Mouse (Mus musculus) myocyte (in vitro differentiated cells): ENCODE measurements around the gene Fgf14. TPM values are rescaled to one million over a fixed set of nuclear protein-coding genes. Genes with fewer than 3 reads are reported as not detected.

Experiments used
- H3K27me3 ChIP-seq: one replicate; pipeline ENCODE4 v1.6.1; 2011; ENCODE audit not compliant: control insufficient read depth, insufficient read depth, insufficient read length
- H3K36me3 ChIP-seq: one replicate; pipeline ENCODE4 v1.6.1; 2011; ENCODE audit not compliant: control insufficient read depth, insufficient read depth
- H3K4me2 ChIP-seq: one replicate; pipeline ENCODE4 v1.6.1; 2011; ENCODE audit warnings: low read depth, control low read depth
- H3K4me3 ChIP-seq: one replicate; pipeline ENCODE4 v1.5.1; 2011; ENCODE audit warnings: mild to moderate bottlenecking, control low read depth, moderate library complexity
- H3K79me2 ChIP-seq: one replicate; pipeline ENCODE4 v1.6.1; 2011; ENCODE audit not compliant: control insufficient read depth, insufficient read depth
- H3ac ChIP-seq: one replicate; pipeline ENCODE4 v1.6.1; 2011; ENCODE audit not compliant: control insufficient read depth, insufficient read length
- CEBPB ChIP-seq: IDR thresholded peaks from 2 replicates; pipeline ENCODE4 v1.6.1; 2011; ENCODE audit warnings: mild to moderate bottlenecking, moderate library complexity; ENCODE audit not compliant: poor library complexity, insufficient read depth, severe bottlenecking
- E2F4 ChIP-seq: IDR thresholded peaks from one replicate; pipeline ENCODE4 v1.6.1; 2011; ENCODE audit warnings: mild to moderate bottlenecking, control low read depth, moderate library complexity; ENCODE audit not compliant: insufficient read depth
- MAX ChIP-seq: IDR thresholded peaks from one replicate; pipeline ENCODE4 v1.6.1; 2011; ENCODE audit warnings: low read depth, mild to moderate bottlenecking, control low read depth
- MYOD1 ChIP-seq, 3 experiments: IDR thresholded peaks; one replicate each; pipeline ENCODE4 v1.6.1; 2011; ENCODE audit warnings: control low read depth in 2 of 3, low read depth in 2 of 3, mild to moderate bottlenecking in 2 of 3, moderate library complexity in 1 of 3; ENCODE audit not compliant: insufficient read length in 2 of 3, control insufficient read depth in 1 of 3
- MYOG ChIP-seq, 3 experiments: IDR thresholded peaks; one replicate each; pipeline ENCODE4 v1.6.1; 2011; ENCODE audit warnings: control low read depth in 2 of 3, low read depth in 2 of 3, mild to moderate bottlenecking in 2 of 3; ENCODE audit not compliant: insufficient read length in 2 of 3, control insufficient read depth in 1 of 3, insufficient read depth in 1 of 3
- POLR2A ChIP-seq: IDR thresholded peaks from one replicate; pipeline ENCODE4 v1.6.1; 2011; ENCODE audit warnings: low read depth, mild to moderate bottlenecking, control low read depth, moderate library complexity; ENCODE audit not compliant: insufficient read length
- POLR2AphosphoS2 ChIP-seq: IDR thresholded peaks from one replicate; pipeline ENCODE4 v1.6.1; 2011; ENCODE audit warnings: low read depth, control low read depth; ENCODE audit not compliant: insufficient read length
- REST ChIP-seq: IDR thresholded peaks from one replicate; pipeline ENCODE4 v1.6.1; 2011; ENCODE audit warnings: mild to moderate bottlenecking, control low read depth, moderate library complexity; ENCODE audit not compliant: insufficient read depth, insufficient read length
- SRF ChIP-seq: IDR thresholded peaks from one replicate; pipeline ENCODE4 v1.6.1; 2011; ENCODE audit warnings: low read depth; ENCODE audit not compliant: control insufficient read depth, insufficient read length
- TCF12 ChIP-seq: IDR thresholded peaks from one replicate; pipeline ENCODE4 v1.6.1; 2011; ENCODE audit warnings: mild to moderate bottlenecking, control low read depth; ENCODE audit not compliant: poor library complexity, insufficient read depth, severe bottlenecking
- TCF3 ChIP-seq: IDR thresholded peaks from one replicate; pipeline ENCODE4 v1.6.1; 2011; ENCODE audit warnings: low read depth, control low read depth; ENCODE audit not compliant: insufficient read length
- USF1 ChIP-seq: IDR thresholded peaks from one replicate; pipeline ENCODE4 v1.6.1; 2011; ENCODE audit warnings: low read depth, mild to moderate bottlenecking, control low read depth, moderate library complexity
- polyA plus RNA-seq: library from polyadenylated mRNA; unstranded; fragments of >200 nt; fragmentation: generic; extraction: Trizol; gene quantifications from one replicate; pipeline ENCODE4 v1.2.1, GENCODE M21; 2012; ENCODE audit warnings: missing spikeins

The Fgf14 gene
- polyA plus RNA-seq, 1 experiment = not detected

DNA sequence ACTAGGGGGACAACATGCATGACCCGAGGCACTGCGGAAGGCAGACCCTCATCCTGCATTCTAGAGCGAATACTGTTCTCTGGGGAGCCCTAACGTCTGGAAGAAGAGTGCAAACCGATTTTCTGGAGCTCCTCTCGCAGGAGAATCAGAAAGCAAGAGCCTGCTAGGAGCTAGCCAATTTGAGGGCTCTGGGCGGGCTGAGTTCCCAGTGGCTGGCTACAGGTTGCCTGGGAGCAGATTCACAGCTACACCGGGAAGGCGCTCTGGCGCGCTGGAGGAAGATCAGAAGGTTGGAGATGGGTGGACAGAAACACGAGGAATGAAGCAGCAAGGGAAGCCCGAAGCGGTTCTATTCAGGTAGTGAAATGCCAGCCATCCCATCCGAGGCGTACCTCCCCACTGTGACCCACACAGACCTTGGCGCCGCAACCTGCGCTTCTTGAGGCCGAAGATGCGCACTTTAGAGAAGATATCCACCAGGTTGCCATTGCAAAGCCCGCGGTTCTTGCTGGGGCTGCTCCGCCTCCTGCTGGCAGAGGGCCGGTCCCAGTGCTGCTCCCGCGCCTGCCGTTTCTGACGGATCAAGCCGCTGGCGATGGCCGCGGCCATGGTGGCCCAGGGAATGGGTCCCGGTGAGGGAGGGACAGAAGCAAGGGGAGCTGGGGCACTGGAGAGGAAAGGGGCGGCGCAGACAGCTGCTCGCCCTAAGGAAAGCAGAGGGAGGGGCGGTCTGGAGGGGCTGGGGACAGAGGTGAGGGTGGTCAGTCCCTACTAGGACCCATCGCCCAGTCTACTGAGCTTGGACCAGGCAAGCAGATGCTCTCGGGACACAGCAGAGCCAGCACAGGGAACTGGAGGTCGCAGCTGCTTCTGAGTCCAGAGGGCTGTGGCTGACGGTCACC is 484.8 kb downstream of the Fgf14 start:
- H3K36me3 ChIP-seq = no peaks in the 10 kb centered on the region
- H3ac ChIP-seq = no peak overlapping the region
- no peak overlapping the region for H3K4me2 ChIP-seq
- H3K79me2 ChIP-seq = no peaks in the 10 kb centered on the region
- TF ChIP-seq TCF3 (no peak), POLR2A (no peak), POLR2AphosphoS2 (no peak), E2F4 (no peak), MAX (no peak), MYOD1 (IDR thresholded peaks at IDR 0.05; ENCODE audit: control insufficient read depth in 1 of 3, insufficient read length in 2 of 3, low read depth in 2 of 3) (no peak), TCF12 (no peak), MYOG (IDR thresholded peaks at IDR 0.05; ENCODE audit: control insufficient read depth in 1 of 3, insufficient read depth in 1 of 3, insufficient read length in 2 of 3, low read depth in 2 of 3) (no peak), USF1 (no peak), REST (no peak), SRF (no peak), CEBPB (no peak)
- H3K4me3 ChIP-seq = no peak overlapping the region
- H3K27me3 ChIP-seq = no peaks in the 10 kb centered on the region

DNA sequence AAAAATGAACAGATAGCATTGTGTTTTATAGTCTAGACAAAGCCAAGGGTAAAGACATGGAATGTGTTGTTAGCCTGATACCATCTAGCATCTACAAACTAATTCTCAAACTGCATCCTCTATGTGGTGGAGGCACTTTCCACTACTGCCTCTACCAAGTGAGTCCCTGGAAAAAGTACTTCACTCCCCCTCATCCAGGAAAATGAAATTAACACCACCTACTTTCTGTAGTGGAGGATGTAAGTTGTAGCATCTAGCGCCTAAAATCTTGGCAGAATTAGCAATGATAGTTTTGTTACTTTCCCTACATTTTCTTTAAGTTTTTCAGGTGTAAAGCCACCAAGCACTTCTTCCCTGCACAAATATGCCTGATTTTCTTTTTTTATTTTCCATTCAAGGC is 496.7 kb downstream of the Fgf14 start:
- TF ChIP-seq MYOD1 (IDR thresholded peaks at IDR 0.05; ENCODE audit: control insufficient read depth in 1 of 3, insufficient read length in 2 of 3, low read depth in 2 of 3) = no peak
- TF ChIP-seq TCF12 = no peak
- TF ChIP-seq POLR2A = no peak
- TF ChIP-seq REST = no peak
- no peak for TF ChIP-seq CEBPB
- TF ChIP-seq USF1 = no peak
- TF ChIP-seq POLR2AphosphoS2 = no peak
- no peak for TF ChIP-seq MAX
- Histone ChIP-seq H3K36me3 (no peaks in the 10 kb centered on the region), H3ac (no peak overlapping the region), H3K4me2 (no peak overlapping the region), H3K4me3 (no peak overlapping the region), H3K79me2 (no peaks in the 10 kb centered on the region), H3K27me3 (no peaks in the 10 kb centered on the region)

DNA sequence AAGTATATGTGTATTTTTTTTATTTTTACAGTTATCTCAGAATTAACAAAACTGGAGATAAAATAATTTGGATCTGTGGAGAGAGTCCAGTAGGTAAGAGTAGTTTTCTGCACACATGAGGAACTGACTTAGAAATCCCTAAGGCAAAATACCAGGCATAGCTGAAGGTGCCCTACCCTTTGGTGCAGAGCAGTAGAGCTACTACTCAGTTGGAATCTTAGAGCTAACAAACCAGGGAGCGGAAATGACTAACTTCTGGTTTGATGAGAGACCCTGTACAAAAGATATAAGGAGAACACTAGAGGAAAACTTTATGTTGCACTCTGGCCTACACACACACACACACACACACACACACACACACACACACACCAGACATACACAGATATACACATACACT is 502.8 kb downstream of the Fgf14 start:
- H3K27me3 ChIP-seq = no peaks in the 10 kb centered on the region
- no peak overlapping the region for H3K4me2 ChIP-seq
- TF ChIP-seq TCF12 = no peak
- no peaks in the 10 kb centered on the region for H3K36me3 ChIP-seq
- H3ac ChIP-seq = no peak overlapping the region
- H3K79me2 ChIP-seq = no peaks in the 10 kb centered on the region
- H3K4me3 ChIP-seq = no peak overlapping the region

DNA sequence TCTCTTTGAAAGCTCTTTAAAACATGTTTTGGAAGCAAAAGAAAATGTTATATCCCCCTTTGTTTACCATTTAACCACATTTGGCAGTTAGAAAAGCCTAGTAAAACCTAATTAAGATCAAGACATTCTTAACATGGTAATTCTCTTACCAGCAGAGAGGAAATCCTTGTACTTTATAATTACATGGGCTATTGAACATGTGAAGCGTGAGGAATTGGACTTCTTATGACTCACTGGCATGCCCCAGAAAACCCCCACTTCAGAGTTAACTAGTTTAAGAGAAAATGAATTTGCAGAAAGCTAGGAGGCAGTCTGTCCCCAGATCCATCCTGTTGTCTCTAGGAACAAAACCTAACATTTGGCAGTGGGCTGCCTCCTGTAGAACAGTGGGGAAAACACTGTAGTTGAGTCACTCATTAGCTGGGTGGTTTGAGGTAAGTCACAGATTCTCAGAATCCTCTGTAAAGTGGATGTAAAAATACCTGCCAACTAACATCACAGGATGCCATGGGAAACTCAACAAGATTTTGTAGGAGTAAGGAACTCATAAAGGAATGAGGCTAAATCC is 513.2 kb downstream of the Fgf14 start:
- TF ChIP-seq REST = no peak
- no peak for TF ChIP-seq CEBPB
- no peak for TF ChIP-seq TCF12
- no peak for TF ChIP-seq TCF3
- TF ChIP-seq E2F4 = no peak
- TF ChIP-seq MYOG (IDR thresholded peaks at IDR 0.05; ENCODE audit: control insufficient read depth in 1 of 3, insufficient read depth in 1 of 3, insufficient read length in 2 of 3, low read depth in 2 of 3) = no peak
- TF ChIP-seq MAX = no peak
- TF ChIP-seq POLR2AphosphoS2 = no peak
- no peak for TF ChIP-seq USF1
- TF ChIP-seq SRF = no peak
- no peak for TF ChIP-seq POLR2A
- TF ChIP-seq MYOD1 (IDR thresholded peaks at IDR 0.05; ENCODE audit: control insufficient read depth in 1 of 3, insufficient read length in 2 of 3, low read depth in 2 of 3) = no peak

DNA sequence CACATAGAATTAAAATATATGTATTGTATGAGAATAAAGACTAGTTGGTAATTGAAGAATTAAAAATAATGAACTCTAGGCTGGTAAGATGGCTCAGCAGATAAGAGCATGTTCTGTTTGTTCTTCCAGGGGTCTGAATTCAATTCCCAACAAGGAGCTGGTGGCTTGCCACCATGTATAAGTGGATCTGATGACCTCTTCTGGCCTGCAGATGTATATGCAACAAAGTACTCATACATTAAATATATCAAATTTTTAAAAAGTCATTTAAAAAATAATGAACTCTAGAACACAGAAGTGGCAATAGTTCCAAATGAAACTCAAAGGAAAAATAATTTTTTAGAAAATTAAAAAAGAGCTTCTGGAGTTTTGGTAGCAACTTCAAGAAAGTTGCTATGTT is 529.5 kb downstream of the Fgf14 start:
- no peak overlapping the region for H3K4me3 ChIP-seq
- TF ChIP-seq MAX = no peak
- TF ChIP-seq SRF = no peak
- TF ChIP-seq POLR2A = no peak
- TF ChIP-seq REST = no peak
- TF ChIP-seq E2F4 = no peak
- no peak for TF ChIP-seq TCF3
- no peak for TF ChIP-seq MYOG (IDR thresholded peaks at IDR 0.05; ENCODE audit: control insufficient read depth in 1 of 3, insufficient read depth in 1 of 3, insufficient read length in 2 of 3, low read depth in 2 of 3)
- TF ChIP-seq CEBPB = no peak
- no peak for TF ChIP-seq USF1
- TF ChIP-seq MYOD1 (IDR thresholded peaks at IDR 0.05; ENCODE audit: control insufficient read depth in 1 of 3, insufficient read length in 2 of 3, low read depth in 2 of 3) = no peak
- no peak for TF ChIP-seq TCF12
- TF ChIP-seq POLR2AphosphoS2 = no peak
- H3K36me3 ChIP-seq = no peaks in the 10 kb centered on the region
- H3K27me3 ChIP-seq = no peaks in the 10 kb centered on the region
- no peak overlapping the region for H3K4me2 ChIP-seq
- no peak overlapping the region for H3ac ChIP-seq
- no peaks in the 10 kb centered on the region for H3K79me2 ChIP-seq

More for the DNA sequence above, 513.2 kb downstream of the Fgf14 start:
- Histone ChIP-seq H3K27me3 (no peaks in the 10 kb centered on the region), H3K36me3 (no peaks in the 10 kb centered on the region), H3K4me3 (no peak overlapping the region), H3K4me2 (no peak overlapping the region), H3K79me2 (no peaks in the 10 kb centered on the region), H3ac (no peak overlapping the region)
